Mouse (Mus musculus) layer of hippocampus, adult 9-11 months (tissue): ENCODE data around the gene Mrpl51.
A peak's percentile ranks its signal among the peaks of the same experiment; 100 is the strongest.

Experiments
- DNase-seq: peaks from one replicate; pipeline ENCODE4 v3.0.0; 2022

The Mrpl51 gene

DNA sequence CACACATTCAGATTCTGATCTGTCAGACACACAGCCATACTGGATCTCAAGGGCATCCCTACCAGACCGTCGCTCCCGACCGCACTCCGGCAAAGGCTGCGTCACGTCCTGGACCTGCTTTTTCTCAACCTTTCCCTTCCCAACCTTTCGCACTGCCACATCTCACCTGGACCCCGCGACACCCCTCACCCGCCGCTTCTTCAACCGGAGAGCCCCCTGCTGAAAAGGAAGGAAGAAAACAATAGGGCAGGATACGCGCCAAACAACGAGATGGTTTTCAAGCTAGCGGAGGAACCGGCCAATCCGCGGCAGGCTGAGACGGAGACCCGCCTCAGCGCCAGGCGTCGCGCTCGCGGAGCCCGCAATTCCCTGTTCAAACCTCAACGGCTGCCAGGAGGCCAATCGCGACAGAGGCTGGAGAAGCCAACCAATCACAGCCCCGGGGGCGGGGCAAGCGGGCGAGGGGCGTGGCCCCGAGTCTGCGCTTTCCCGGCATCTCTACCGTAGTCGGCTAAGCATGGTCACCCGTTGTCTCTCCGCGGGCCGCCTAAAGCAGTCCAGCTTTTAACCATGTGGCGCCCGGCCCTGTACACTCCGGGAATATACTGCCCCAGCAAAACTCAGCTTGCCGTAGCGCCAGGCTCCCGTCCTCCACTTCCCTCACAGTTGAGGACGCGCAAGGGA, at the start of gene Mrpl51, which contains the start of gene Ncapd2:
Mrpl51 (plus strand) TSS at position 470 of the 684 bp plus-strand sequence.
Ncapd2 (minus strand) TSS at position 370 of the 684 bp plus-strand sequence.
- DNase-seq = peak; percentile 97

GRCm38 (mm10) chr6:125142436-125142835, 49.2 kb upstream of the Mrpl51 start:
- DNase-seq = no peak

DNA sequence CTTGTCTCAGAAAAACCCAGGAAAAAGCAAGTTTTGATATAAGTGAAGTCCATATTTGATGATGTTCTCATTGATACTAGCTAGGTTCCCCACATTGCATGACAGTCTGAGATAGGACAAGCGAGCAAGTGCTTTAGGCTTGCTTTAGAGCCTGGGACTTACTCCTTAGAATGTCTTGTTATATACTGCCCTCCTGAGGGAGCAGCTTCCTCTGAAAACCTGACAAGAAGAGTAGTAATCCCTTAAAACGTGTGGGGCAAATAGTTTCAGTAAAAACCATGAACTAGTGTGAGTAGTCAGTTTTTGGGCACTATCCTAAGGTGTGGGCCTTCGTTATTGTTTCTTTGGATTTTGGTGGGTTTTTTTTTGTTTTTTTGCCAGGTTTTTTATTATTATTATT, 48.5 kb upstream of the Mrpl51 start:
- no peak for DNase-seq

DNA sequence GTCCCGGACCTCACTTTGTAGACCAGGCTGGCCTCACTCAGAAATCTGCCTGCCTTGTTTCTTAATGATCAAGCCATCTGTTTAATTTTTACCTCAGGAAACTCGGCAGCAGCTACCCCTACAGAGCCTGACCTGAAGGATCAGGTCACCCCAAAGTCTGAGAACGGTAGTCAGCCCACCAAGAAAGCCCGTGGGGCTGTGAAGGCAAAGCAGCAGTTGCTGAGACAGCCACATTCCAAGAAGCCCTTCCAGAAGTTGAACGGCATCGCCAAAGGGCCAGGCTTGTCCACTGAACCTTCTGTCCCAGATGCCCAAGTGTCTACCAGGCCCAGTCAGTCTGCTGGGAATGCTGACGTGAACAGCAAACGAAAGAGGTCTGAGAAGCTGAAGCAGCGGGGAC, 47.7 kb upstream of the Mrpl51 start:
- DNase-seq = no peak

DNA sequence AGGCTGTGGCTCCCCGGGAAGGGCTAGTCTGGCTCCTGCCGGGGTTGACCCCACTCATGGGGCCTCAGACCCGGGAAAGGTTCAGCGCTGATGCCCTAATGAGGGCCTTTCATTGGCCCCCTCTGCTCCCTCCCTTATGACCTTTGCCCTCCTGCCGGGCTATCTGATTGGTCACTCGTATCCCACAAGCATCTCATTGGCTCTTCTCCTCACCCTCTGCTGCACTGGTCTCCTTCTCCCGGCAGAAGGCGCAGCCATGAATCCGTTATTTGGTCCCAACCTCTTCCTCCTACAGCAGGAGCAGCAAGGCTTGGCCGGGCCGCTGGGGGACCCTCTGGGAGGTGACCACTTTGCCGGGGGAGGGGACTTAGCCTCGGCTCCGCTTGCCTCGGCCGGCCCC, 46.6 kb upstream of the Mrpl51 start, which contains the start of gene Iffo1:
Iffo1 (plus strand) TSS at position 241 of the 400 bp plus-strand sequence.
- DNase-seq = peak; percentile 96

GRCm38 (mm10) chr6:125145479-125145951, 46.1 kb upstream of the Mrpl51 start:
- no peak for DNase-seq

DNA sequence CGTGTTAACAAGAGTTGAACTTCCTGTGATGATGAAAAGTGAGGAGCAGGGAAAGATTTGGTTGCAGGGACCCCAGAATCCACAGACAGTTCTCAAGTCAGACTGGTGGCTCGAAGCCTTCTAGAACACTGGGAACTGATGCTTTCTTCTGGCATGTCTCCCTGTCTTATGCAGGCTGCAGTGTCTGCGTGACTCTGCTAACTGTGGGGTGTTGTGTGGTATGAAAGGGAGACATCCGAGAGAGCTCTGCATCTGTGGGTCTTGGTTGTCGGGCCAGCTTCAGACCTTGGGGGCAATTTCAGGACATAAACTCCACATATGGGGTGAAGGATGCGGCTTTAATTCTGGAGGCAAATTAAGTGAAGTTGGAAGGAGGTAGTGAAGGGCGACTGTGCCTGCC, 45.5 kb upstream of the Mrpl51 start:
- DNase-seq = no peak

- peak; percentile 85 for DNase-seq
These were observed 44.8 kb upstream of the Mrpl51 start for GRCm38 (mm10) chr6:125146797-125147196.

DNA sequence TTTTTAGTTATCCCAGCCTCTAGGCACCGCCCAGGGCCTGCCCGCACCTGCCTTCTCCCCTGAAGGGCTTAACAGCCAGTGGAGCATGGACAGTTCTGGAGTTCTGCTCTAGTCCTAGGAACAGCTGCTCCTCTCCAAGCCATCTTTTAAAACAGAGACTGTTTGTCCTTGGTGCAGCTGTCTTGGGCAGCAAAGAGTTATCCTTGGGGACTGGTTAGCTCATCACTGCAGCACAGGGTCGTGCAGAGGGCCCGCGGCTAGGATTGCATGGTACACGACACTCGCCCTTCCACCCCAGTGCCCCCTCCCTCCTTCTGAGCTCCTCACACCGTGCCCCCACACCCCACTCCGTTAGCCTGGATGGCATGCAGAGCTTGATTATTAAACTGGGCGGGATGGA, 44.3 kb upstream of the Mrpl51 start:
- no peak for DNase-seq

DNA sequence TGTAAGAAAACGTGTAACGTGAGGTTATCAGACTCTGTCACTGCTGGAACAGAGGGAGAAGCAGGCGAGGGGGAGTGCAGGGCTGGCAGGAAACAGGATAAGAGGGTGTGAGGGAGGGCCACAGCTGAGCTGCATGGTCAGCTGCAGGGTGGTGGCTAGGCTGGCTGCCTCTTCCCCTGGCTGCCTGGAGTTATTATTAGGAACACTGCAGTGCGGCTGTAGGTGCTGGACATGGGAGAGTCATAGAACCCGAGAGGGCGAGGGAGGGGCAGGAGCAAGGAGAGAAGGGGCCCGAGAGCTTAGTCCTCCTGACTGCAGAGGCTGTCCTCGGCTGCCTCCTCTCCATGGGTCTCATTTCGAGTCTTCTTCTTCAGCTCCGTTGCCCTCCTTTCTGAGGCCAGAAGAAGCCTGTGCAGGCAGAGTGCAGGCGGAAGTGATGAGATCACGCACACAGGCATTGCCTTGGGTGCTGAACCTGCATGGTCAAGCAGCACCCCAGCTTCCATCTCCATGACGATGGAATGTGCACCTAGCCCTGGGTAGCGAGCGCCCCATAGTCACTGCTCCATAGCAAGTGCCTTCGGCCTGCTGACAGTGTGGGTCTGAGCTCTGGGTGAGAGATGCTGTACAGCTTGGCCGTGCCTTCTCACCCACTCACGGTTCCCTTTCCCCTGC, 43.2 kb upstream of the Mrpl51 start:
- peak; percentile 83 for DNase-seq

DNA sequence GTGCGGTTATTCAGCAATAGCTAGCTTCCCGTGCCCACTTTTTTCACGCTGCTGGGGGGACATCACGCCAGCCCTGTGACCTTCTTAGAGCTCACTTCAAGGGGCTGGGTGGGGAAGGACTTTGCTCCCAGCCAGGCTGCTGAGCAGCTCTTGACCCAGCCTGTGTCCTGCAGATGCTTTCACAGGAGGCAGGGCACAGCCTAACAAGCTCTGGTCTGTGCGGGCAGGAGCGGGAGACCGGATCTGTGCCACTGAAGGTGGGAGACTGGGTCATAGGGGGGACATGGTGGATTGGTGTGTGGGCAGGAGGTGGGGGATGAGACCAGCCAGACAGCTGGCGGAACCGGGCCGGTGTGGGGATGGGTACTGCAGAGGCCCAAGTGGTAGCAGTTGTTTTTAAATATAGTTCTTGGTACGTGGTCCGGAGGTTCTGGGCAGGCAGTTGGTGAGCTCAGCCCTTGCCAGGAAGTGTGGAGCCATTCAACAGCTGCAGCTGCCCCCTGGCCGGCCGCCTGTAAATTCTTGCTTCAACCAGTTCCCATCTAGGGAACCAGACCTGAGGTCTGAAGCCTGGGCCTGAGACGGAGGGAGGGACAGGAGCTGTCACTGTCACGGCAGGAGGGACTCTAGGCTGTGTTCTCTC, 42.6 kb upstream of the Mrpl51 start:
- DNase-seq = peak; percentile 89

GRCm38 (mm10) chr6:125149569-125149950, 42.0 kb upstream of the Mrpl51 start:
- no peak for DNase-seq

DNA sequence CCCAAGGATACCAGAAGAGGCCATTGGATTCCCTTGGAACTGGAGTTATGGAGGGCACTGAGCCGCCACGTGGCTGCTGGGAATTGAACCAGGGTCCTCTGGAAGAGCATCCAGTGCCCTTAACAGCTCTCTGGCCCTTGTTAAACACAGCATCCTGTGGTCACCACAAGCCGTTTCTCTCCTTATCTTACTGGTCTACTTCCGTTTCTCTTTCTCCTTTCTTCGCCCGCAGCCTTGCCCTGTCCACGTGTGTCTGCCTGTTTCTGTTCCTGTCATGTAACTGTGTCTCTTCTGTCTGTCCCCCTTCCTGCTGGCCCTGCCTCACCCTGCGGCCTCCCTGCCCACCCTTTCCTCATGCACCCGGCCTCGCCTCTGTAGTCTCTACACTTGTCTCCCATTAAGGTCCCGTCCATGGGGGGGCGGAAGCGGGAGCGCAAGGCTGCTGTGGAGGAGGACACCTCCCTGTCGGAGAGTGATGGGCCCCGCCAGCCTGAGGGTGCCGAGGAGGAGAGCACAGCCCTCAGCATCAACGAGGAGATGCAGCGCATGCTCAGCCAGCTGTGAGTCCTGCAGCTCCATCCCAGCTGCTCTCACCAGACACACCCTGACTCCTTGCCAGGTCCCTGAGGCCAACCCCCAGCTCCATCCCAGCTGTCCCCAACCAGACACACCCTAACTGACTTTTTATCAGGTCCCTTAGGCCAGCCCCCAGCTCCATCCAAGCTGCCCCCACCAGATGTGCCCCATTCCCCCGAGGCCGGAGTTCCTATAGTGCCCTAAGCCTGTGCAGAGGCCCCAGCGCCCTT, 39.2 kb upstream of the Mrpl51 start:
- peak; percentile 83 for DNase-seq

DNA sequence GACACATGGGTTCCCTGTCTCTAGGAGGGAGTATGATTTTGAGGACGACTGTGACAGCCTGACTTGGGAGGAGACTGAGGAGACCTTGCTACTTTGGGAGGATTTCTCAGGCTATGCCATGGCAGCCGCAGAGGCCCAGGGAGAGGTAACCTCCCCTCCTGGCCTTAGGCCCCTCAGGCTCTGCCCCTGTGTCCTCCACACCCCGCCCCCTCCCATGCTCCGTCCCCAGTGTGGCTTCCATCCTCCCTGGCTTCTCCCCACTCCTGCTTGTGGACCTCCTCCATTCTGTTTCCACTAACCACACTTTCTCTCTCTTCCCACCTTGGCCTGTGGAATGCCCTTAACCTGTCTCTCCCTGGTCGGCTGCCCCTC, 38.6 kb upstream of the Mrpl51 start:
- DNase-seq = no peak

DNA sequence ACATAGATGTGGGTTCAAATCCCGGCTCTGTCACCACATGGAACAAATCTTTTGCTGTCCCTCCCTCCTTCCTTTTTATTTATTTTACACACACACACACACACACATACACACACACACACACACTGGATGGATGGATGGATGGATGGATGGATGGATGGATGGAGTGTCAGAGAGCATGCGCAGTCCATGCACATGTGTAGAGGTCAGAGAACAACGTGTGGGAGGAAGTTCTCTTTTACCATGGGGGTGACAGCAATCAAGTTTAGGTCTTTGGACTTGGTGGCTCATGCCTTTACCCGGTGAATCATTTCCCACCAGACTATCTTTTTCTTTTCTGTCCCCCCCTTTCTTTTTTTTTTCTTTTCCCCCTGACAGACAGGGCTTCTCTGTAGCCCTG, 37.9 kb upstream of the Mrpl51 start:
- no peak for DNase-seq

DNA sequence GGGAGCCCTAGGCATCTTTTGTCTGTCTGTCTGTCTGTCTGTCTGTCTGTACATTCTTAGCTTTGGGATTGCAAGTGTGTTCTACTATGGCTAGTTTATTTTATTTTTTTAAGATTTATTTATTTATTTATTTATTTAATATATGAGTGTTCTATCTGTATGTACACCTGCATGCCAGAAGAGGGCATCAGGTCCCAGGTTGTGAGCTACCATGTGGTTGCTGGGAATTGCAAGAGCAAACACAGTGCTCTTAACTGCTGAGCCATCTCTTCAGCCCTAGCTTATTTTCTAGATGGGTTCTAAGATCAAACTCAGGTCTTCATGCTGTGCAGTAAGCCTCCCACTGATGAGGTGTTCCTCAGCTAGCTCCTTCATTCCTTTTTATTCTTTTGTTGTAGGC, 37.1 kb upstream of the Mrpl51 start:
- DNase-seq = no peak

DNA sequence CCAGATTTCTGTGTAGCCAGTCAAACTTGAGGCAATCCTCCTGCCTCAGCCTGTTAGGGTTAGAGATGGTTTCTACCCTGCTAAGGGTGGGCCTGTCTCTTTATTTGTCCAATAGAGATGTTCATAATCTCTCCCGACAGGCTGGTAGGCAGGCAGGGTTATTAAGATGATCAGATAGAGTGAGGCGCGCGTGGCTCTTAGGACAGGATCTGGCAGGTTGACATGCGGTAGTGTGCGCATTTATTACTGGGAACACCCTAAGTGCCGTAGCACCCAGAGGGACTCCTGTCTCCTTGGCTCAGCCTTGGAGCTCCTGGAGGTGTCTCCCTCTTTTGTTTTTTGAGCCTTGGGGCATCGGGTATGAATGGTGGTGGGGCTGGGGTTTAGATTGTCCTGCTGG, 36.3 kb upstream of the Mrpl51 start:
- no peak for DNase-seq

GRCm38 (mm10) chr6:125156491-125156890, 35.1 kb upstream of the Mrpl51 start:
- no peak for DNase-seq

GRCm38 (mm10) chr6:125156903-125157614, 34.5 kb upstream of the Mrpl51 start:
- DNase-seq = no peak

GRCm38 (mm10) chr6:125158944-125159492, 32.6 kb upstream of the Mrpl51 start:
- no peak for DNase-seq

- DNase-seq = no peak
These were observed 31.6 kb upstream of the Mrpl51 start for GRCm38 (mm10) chr6:125159773-125160557.
